Mouse (Mus musculus) CH12.LX (cell line): ENCODE data around the gene Inpp4b. TPM values are rescaled to one million over a fixed set of nuclear protein-coding genes. Genes with fewer than 3 reads are reported as not detected.

Source experiments
- DNase-seq: peaks from one replicate; pipeline ENCODE4 v3.0.0-alpha.2; 2013; ENCODE audit errors: extremely low read depth
- H3K27ac ChIP-seq: 2 replicates; pipeline ENCODE4 v1.5.1; 2012; ENCODE audit warnings: low read depth, mild to moderate bottlenecking, control low read depth, moderate library complexity; ENCODE audit not compliant: insufficient read depth
- H3K27me3 ChIP-seq: replicated peaks from 2 replicates; pipeline ENCODE3; 2012; ENCODE audit warnings: inconsistent platforms
- H3K36me3 ChIP-seq, 2 experiments: replicated peaks in 1 of 2; 2 replicates each; pipeline versions ENCODE3 to v1.6.1; 2012; ENCODE audit warnings: inconsistent platforms in 1 of 2, low read length in 1 of 2, mild to moderate bottlenecking in 1 of 2, mixed read lengths in 1 of 2, moderate library complexity in 1 of 2; ENCODE audit not compliant: control insufficient read depth in 1 of 2, insufficient read depth in 1 of 2
- H3K4me1 ChIP-seq, 2 experiments: 2 replicates each; pipeline ENCODE4 v1.6.1; 2012; ENCODE audit warnings: inconsistent platforms in 1 of 2, moderate library complexity in 1 of 2; ENCODE audit not compliant: insufficient read depth in 2 of 2, control insufficient read depth in 1 of 2
- H3K4me2 ChIP-seq: 2 replicates; pipeline ENCODE4 v1.6.1; 2012; ENCODE audit warnings: low read depth, mild to moderate bottlenecking, control low read depth; ENCODE audit not compliant: poor library complexity, insufficient read depth, severe bottlenecking
- H3K4me3 ChIP-seq, 3 experiments: fragments of 150-350 bp in 1 of 3; sonication (generic) in 1 of 3; replicated peaks in 1 of 3; 2 replicates each; pipeline versions ENCODE3 to v1.5.1; 2011 to 2012; ENCODE audit warnings: low read depth in 2 of 3, low read length in 2 of 3, mild to moderate bottlenecking in 2 of 3, moderate library complexity in 2 of 3, control low read depth in 1 of 3, improper control_type of control experiment in 1 of 3, inconsistent platforms in 1 of 3, mixed read lengths in 1 of 3; ENCODE audit not compliant: poor library complexity in 1 of 3
- H3K79me2 ChIP-seq: replicated peaks from 2 replicates; pipeline ENCODE4 v1.6.1; 2012; ENCODE audit warnings: mild to moderate bottlenecking, moderate library complexity; ENCODE audit not compliant: control insufficient read depth, poor library complexity, insufficient read depth, severe bottlenecking; ENCODE audit errors: extremely low read depth
- H3K9ac ChIP-seq: 2 replicates; pipeline ENCODE4 v1.6.1; 2012; ENCODE audit warnings: low read depth, mild to moderate bottlenecking, control low read depth, moderate library complexity; ENCODE audit not compliant: insufficient read depth
- H3K9me3 ChIP-seq: replicated peaks from 2 replicates; pipeline ENCODE3; 2012; ENCODE audit warnings: low read length, inconsistent platforms, mixed read lengths
- CTCF ChIP-seq, 2 experiments: IDR thresholded peaks in 1 of 2; conservative IDR thresholded peaks in 1 of 2; 2 replicates each; pipeline ENCODE4 v1.5.1; 2011 to 2012; ENCODE audit warnings: low read depth in 2 of 2, low read length in 2 of 2, improper control_type of control experiment in 1 of 2, inconsistent platforms in 1 of 2, mild to moderate bottlenecking in 1 of 2, moderate library complexity in 1 of 2
- E2F4 ChIP-seq: IDR thresholded peaks from 2 replicates; pipeline ENCODE4 v1.6.1; 2011; ENCODE audit warnings: low read depth, low read length, improper control_type of control experiment; ENCODE audit not compliant: insufficient replicate concordance
- EP300 ChIP-seq: IDR thresholded peaks from 2 replicates; pipeline ENCODE4 v1.6.1; 2011; ENCODE audit warnings: low read length, improper control_type of control experiment
- ETS1 ChIP-seq: conservative IDR thresholded peaks from 2 replicates; pipeline ENCODE4 v1.6.1; 2012; ENCODE audit warnings: low read depth, mild to moderate bottlenecking, inconsistent platforms, low read length, improper control_type of control experiment, moderate library complexity
- HCFC1 ChIP-seq: IDR thresholded peaks from 2 replicates; pipeline ENCODE4 v1.6.1; 2012; ENCODE audit warnings: low read depth, mild to moderate bottlenecking, inconsistent platforms, low read length, improper control_type of control experiment
- IRF4 ChIP-seq: IDR thresholded peaks from 2 replicates; pipeline ENCODE4 v1.6.1; 2014; ENCODE audit warnings: low read depth, mild to moderate bottlenecking, inconsistent platforms, low read length, improper control_type of control experiment
- KAT2A ChIP-seq: IDR thresholded peaks from 2 replicates; pipeline ENCODE4 v1.6.1; 2012; ENCODE audit warnings: low read length, improper control_type of control experiment, inconsistent platforms; ENCODE audit not compliant: insufficient replicate concordance
- MAFK ChIP-seq: IDR thresholded peaks from 2 replicates; pipeline ENCODE4 v1.6.1; 2011; ENCODE audit warnings: low read length, improper control_type of control experiment; ENCODE audit not compliant: insufficient replicate concordance
- MAZ ChIP-seq: IDR thresholded peaks from 2 replicates; pipeline ENCODE4 v1.6.1; 2012; ENCODE audit warnings: low read depth, mild to moderate bottlenecking, inconsistent platforms, low read length, improper control_type of control experiment, moderate library complexity
- MEF2A ChIP-seq: IDR thresholded peaks from 2 replicates; pipeline ENCODE4 v1.6.1; 2014; ENCODE audit warnings: low read depth, mild to moderate bottlenecking, inconsistent platforms, low read length, improper control_type of control experiment, borderline replicate concordance
- MYC ChIP-seq: IDR thresholded peaks from 2 replicates; pipeline ENCODE4 v1.6.1; 2011; ENCODE audit warnings: low read depth, mild to moderate bottlenecking, improper control_type of control experiment, low read length
- NELFE ChIP-seq: IDR thresholded peaks from 2 replicates; pipeline ENCODE4 v1.6.1; 2011; ENCODE audit warnings: low read depth, low read length, improper control_type of control experiment
- NRF1 ChIP-seq: IDR thresholded peaks from 2 replicates; pipeline ENCODE4 v1.6.1; 2014; ENCODE audit warnings: low read depth, mild to moderate bottlenecking, inconsistent platforms, low read length, improper control_type of control experiment, moderate library complexity
- PAX5 ChIP-seq: IDR thresholded peaks from 2 replicates; pipeline ENCODE4 v1.6.1; 2012; ENCODE audit warnings: low read length, inconsistent platforms, mixed read lengths
- POLR2A ChIP-seq: IDR thresholded peaks from 2 replicates; pipeline ENCODE4 v1.6.1; 2011; ENCODE audit warnings: low read depth, mild to moderate bottlenecking, improper control_type of control experiment, low read length
- SIN3A ChIP-seq: IDR thresholded peaks from 2 replicates; pipeline ENCODE4 v1.6.1; 2012; ENCODE audit warnings: low read length, improper control_type of control experiment, inconsistent platforms
- USF1 ChIP-seq: IDR thresholded peaks from 2 replicates; pipeline ENCODE4 v1.6.1; 2014; ENCODE audit warnings: low read depth, mild to moderate bottlenecking, inconsistent platforms, low read length, improper control_type of control experiment
- USF2 ChIP-seq: conservative IDR thresholded peaks from 2 replicates; pipeline ENCODE4 v1.6.1; 2011; ENCODE audit warnings: low read depth, low read length, improper control_type of control experiment
- ZC3H11A ChIP-seq: IDR thresholded peaks from 2 replicates; pipeline ENCODE4 v1.6.1; 2012; ENCODE audit warnings: low read depth, mild to moderate bottlenecking, inconsistent platforms, low read length, improper control_type of control experiment
- ZNF384 ChIP-seq: IDR thresholded peaks from 2 replicates; pipeline ENCODE4 v1.6.1; 2012; ENCODE audit warnings: low read depth, low read length, improper control_type of control experiment, inconsistent platforms
- dilution Hi-C: fragments of 300-500 bp; cut with MboI; formaldehyde crosslinking; loops from 2 replicates; pipeline ENCODE4 v1.14.3; 2020; ENCODE audit warnings: low sequenced_read_pairs; ENCODE audit not compliant: extremely low pct_unique_long_range_greater_than_20kb, extremely low pct_ligation_motif_present
- in situ Hi-C: fragments of 300-500 bp; cut with MboI; formaldehyde crosslinking; loops from 3 replicates; pipeline ENCODE4 v1.14.3; 2019; ENCODE audit warnings: low sequenced_read_pairs, low pct_ligation_motif_present, low pct_unique_long_range_greater_than_20kb, mixed read lengths
- polyA plus RNA-seq: library from polyadenylated mRNA; unstranded; fragments of >175 nt; gene quantifications from 2 replicates; pipeline ENCODE4 v1.2.1, GENCODE M21; 2012; ENCODE audit warnings: low read depth; ENCODE audit not compliant: insufficient read length
- total RNA-seq, 2 experiments: library from RNA; depleted of rRNA; stranded (reverse); fragments of 300-350 nt in 1 of 2; fragments of >200 nt in 1 of 2; gene quantifications; 2 replicates each; pipeline ENCODE4 v1.2.3; 2012 to 2014

Inpp4b gene
- total and polyA plus RNA-seq, 3 experiments = 3.0 to 4.9 (median 3.4) TPM

DNA sequence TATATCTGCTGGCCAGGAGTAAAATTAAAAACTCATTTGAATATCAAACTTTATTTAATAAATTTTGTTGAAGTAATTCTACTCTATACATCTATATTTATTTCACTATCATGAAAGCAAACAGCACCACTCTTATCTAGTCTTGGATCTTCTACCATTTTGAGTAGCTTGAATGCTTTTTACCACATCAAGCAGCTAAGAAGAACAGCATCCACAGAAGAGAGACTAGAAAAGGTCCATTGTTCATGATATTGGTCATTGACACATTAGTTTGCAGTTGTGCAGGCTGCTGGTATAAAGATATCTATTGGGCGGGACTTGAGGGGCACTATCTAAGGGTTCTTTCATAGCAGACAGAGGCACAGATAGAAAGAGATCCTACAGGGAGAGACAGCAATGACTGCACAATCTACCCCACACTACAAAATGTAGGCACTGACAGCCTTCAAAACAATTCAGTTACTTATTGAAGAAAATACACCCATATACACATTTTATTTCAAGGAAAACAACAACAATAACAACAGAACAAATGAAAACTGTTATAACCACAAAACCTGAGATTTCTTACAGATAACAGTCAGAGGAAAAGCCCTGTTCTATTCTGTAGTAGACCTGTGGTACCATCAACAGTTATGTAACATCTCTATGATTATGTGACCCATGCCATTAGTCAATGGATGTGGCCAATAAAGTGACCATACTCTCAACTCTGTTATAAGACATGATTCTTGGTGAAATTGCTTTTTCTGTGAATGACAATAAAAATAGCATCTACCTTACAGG, 230.2 kb downstream of the Inpp4b start:
- Histone ChIP-seq H3K9ac (no peak overlapping the region), H3K9me3 (no peaks in the 10 kb centered on the region), H3K27ac (no peak overlapping the region), H3K4me3 (no peak overlapping the region), H3K27me3 (no peaks in the 10 kb centered on the region), H3K4me1 (no peaks in the 10 kb centered on the region), H3K4me2 (no peak overlapping the region), H3K36me3 (no peaks in the 10 kb centered on the region), H3K79me2 (no peaks in the 10 kb centered on the region)
- dilution Hi-C loops = no loop called here
- in situ Hi-C loops = no loop called here
- no peak for DNase-seq
- TF ChIP-seq MEF2A (no peak), MAFK (no peak), POLR2A (no peak), E2F4 (no peak), MAZ (no peak), PAX5 (no peak)

DNA sequence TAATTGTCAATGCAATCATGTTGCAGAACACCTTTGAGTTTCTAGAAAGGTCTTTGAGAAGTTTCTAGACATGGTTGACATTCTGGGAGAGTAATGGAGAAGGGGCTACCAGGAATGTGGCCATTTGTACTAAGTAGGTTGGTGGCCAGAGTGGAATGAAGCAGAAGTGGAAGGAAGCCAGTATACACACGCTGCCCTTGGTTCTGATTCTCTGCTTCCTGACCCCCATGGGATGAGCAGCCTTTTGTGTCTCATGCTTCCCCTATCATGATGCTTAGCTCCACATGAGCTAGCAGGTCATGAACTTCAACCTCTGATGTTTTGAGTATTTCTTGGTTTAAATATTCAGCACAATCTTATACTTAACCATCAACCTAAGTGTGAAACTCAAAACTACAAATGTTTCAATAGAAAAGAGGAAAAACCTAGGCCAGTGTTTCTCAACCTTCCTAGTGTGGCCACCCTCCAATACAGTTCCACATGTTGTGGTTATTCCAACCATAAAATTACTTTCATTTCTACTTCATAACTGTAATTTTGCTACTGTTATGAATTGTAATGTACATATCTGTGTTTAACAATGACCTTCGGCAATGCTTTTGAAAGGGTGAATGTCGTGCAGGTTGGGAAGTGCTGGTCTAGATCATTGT, 233.0 kb downstream of the Inpp4b start:
- Histone ChIP-seq H3K4me1 (no peaks in the 10 kb centered on the region), H3K36me3 (no peaks in the 10 kb centered on the region)
- TF ChIP-seq USF1 = no peak
- TF ChIP-seq ZC3H11A = no peak
- TF ChIP-seq MYC = no peak
- no peak for TF ChIP-seq IRF4
- no peak for TF ChIP-seq CTCF (conservative IDR thresholded peaks at IDR 0.05 in 1 of 2, IDR thresholded peaks at IDR 0.05 in 1 of 2; ENCODE audit: low read depth in 2 of 2, low read length in 2 of 2)
- TF ChIP-seq HCFC1 = no peak
- no peak for TF ChIP-seq USF2
- no peak for TF ChIP-seq ZNF384
- no peak for TF ChIP-seq KAT2A
- TF ChIP-seq NRF1 = no peak
- no peak for TF ChIP-seq ETS1
- TF ChIP-seq SIN3A = no peak
- no peak for TF ChIP-seq MAZ
- TF ChIP-seq MEF2A = no peak
- TF ChIP-seq NELFE = no peak
- no peak for TF ChIP-seq EP300
- TF ChIP-seq, all 38 proteins: peak for 0
- no peak for DNase-seq
- Histone ChIP-seq H3K27ac (no peak overlapping the region), H3K9ac (no peak overlapping the region), H3K9me3 (no peaks in the 10 kb centered on the region), H3K4me3 (no peak overlapping the region), H3K79me2 (no peaks in the 10 kb centered on the region), H3K27me3 (no peaks in the 10 kb centered on the region), H3K4me2 (no peak overlapping the region)
- dilution Hi-C loops (no loop called here), in situ Hi-C loops (no loop called here)
